Comparison of ENCODE assay signal across 16 mouse cellular contexts in the genomic region with DNA sequence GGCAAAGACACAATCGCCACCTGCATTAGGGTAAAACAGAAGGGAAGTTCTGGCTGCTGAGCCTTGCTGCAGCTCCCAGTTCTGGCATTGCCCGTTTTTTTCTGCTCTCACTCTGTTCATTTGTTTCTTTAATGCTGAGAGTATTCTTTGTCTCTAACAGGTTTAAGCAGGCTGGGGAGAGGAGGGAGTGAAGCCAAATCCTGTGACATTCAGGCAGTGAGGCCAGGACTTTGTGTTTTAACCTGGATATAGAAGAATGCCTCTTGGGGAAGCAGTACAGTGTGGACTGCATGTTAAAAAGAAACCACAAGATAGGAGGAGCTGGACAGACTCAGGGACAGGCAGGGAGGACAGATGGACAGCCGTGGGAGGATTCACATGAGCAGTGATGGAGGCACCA. TPM values are rescaled to one million over a fixed set of nuclear protein-coding genes. Genes with fewer than 3 reads are reported as not detected.
DNase-seq lines count a peak whose midpoint lies in the region; ATAC-seq and TF ChIP-seq lines count a peak whose summit lies in the region.
"Had no signal": no experiment of that assay in that cellular context is flagged by ENCODE, and none has a peak within 500 bp of the region (broad histone marks: within the 10 kb centered on the region; RNA-seq: fewer than 3 reads in every experiment).

No protein-coding gene starts in this region.

- H3K27ac ChIP-seq in hindbrain, postnatal 0 days: peak overlapping the region; percentile 64
- H3K27ac ChIP-seq in hindbrain, embryonic 10.5 days: no peak overlapping the region
- H3K27ac ChIP-seq in lung, embryonic 16.5 days (ENCODE audit: low read length): peak overlapping the region; percentile 32; the same call in 1 of the 2 replicates
- peak overlapping the region; percentile 51 for H3K27ac ChIP-seq in stomach, embryonic 16.5 days (ENCODE audit: low read length)
- H3K27ac ChIP-seq: kidney, postnatal 0 days; limb, embryonic 15.5 days had no signal

- H3K4me2 ChIP-seq in hindbrain, postnatal 0 days (ENCODE audit: low read depth, low read length): no peak overlapping the region
- no peak overlapping the region for H3K4me2 ChIP-seq in lung, embryonic 16.5 days (ENCODE audit: low read depth, low read length)
- no peak overlapping the region for H3K4me2 ChIP-seq in stomach, embryonic 16.5 days (ENCODE audit: low read depth, low read length)
- H3K4me2 ChIP-seq: limb, embryonic 15.5 days had no signal

- peaks cover 12% of the 10 kb centered on the region; the same call in 1 of the 2 replicates for H3K36me3 ChIP-seq in hindbrain, postnatal 0 days (ENCODE audit: insufficient read depth, low read length)
- H3K36me3 ChIP-seq in hindbrain, embryonic 10.5 days: peaks cover 11% of the 10 kb centered on the region
- no peaks in the 10 kb centered on the region; the same call in 1 of the 2 replicates for H3K36me3 ChIP-seq in lung, embryonic 16.5 days (ENCODE audit: control insufficient read depth, insufficient read depth, low read length)
- no peaks in the 10 kb centered on the region for H3K36me3 ChIP-seq in stomach, embryonic 16.5 days (ENCODE audit: control insufficient read depth, insufficient read depth, low read length)

- TF ChIP-seq CTCF in hindbrain, postnatal 0 days (IDR thresholded peaks at IDR 0.05; ENCODE audit: low read depth): no peak
- TF ChIP-seq CTCF in lung, adult 2 months (IDR thresholded peaks at IDR 0.05; ENCODE audit: insufficient read depth, low read length): no peak

- peak; percentile 85 for ATAC-seq in hindbrain, postnatal 0 days
- ATAC-seq in lung, embryonic 16.5 days (ENCODE audit: low read depth): no peak
- ATAC-seq in stomach, embryonic 16.5 days (ENCODE audit: insufficient read depth, low FRiP score): no peak

- DNase-seq in cerebellum, adult 18-20 months: peak; percentile 22 to 30
- no peak for DNase-seq in cerebellum, postnatal 14 days
- peak; percentile 35 for DNase-seq in hindbrain, postnatal 0 days (ENCODE audit: low spot score)
- DNase-seq in hindbrain, embryonic 10.5 days (ENCODE audit: low spot score): no peak
- no peak for DNase-seq in lung, adult 2 months
- DNase-seq in thymus, postnatal 10 days (ENCODE audit: low spot score in 2 of 2): no peak
- DNase-seq: cerebellum, adult 11 months; gastrocnemius, postnatal 14 days; thymus, postnatal 14 days had no signal

- no peak overlapping the region for H3K9ac ChIP-seq in hindbrain, postnatal 0 days (replicated peaks; ENCODE audit: low read length)
- H3K9ac ChIP-seq in lung, embryonic 16.5 days (ENCODE audit: low read length): no peak overlapping the region
- 0 out of 2 replicates have a peak overlapping the region, but pooled peaks have one; percentile 5 for H3K9ac ChIP-seq in stomach, embryonic 16.5 days (ENCODE audit: low read length)
- H3K9ac ChIP-seq: limb, embryonic 15.5 days had no signal

- H3K4me3 ChIP-seq in hindbrain, postnatal 0 days (ENCODE audit: low read length): no peak overlapping the region
- H3K4me3 ChIP-seq in hindbrain, embryonic 10.5 days: no peak overlapping the region
- no peak overlapping the region for H3K4me3 ChIP-seq in lung, embryonic 16.5 days (ENCODE audit: low read length)
- H3K4me3 ChIP-seq in lung, adult 2 months (replicated peaks; ENCODE audit: extremely low read depth, low read depth, low read length): no peak overlapping the region
- no peak overlapping the region for H3K4me3 ChIP-seq in stomach, embryonic 16.5 days (replicated peaks; ENCODE audit: low read length)
- H3K4me3 ChIP-seq: limb, embryonic 15.5 days had no signal

- H3K9me3 ChIP-seq in hindbrain, postnatal 0 days (ENCODE audit: low read length): no peaks in the 10 kb centered on the region
- H3K9me3 ChIP-seq in hindbrain, embryonic 10.5 days: no peaks in the 10 kb centered on the region
- H3K9me3 ChIP-seq in lung, embryonic 16.5 days (ENCODE audit: control insufficient read depth, low read length): no peaks in the 10 kb centered on the region
- H3K9me3 ChIP-seq in stomach, embryonic 16.5 days (replicated peaks; ENCODE audit: control insufficient read depth, low read length): no peaks in the 10 kb centered on the region
- H3K9me3 ChIP-seq: G1E; limb, embryonic 15.5 days had no signal

- 41% methylated on average over 3 of the region's 3 CpGs for WGBS in hindbrain, postnatal 0 days
- WGBS in hindbrain, embryonic 10.5 days: 62% methylated on average over 3 of the region's 3 CpGs
- 47% methylated on average over 3 of the region's 3 CpGs for WGBS in lung, embryonic 16.5 days
- 45% methylated on average over 3 of the region's 3 CpGs for WGBS in lung, adult 2 months
- 43% methylated on average over 3 of the region's 3 CpGs for WGBS in stomach, embryonic 16.5 days

- no peaks in the 10 kb centered on the region; the same call in 1 of the 2 replicates for H3K4me1 ChIP-seq in hindbrain, postnatal 0 days (ENCODE audit: insufficient read depth, low read length)
- H3K4me1 ChIP-seq in hindbrain, embryonic 10.5 days (replicated peaks): peaks cover 9% of the 10 kb centered on the region
- H3K4me1 ChIP-seq in lung, embryonic 16.5 days (replicated peaks; ENCODE audit: control insufficient read depth, insufficient read depth, low read length): peaks cover 2% of the 10 kb centered on the region; the same call in 1 of the 2 replicates
- peaks cover 5% of the 10 kb centered on the region; the same call in 1 of the 2 replicates for H3K4me1 ChIP-seq in lung, adult 2 months (ENCODE audit: control insufficient read depth, insufficient read depth, low read length)
- H3K4me1 ChIP-seq in stomach, embryonic 16.5 days (ENCODE audit: control insufficient read depth, insufficient read depth, low read length): peaks cover 9% of the 10 kb centered on the region; the same call in 1 of the 2 replicates

- TF ChIP-seq POLR2A in lung, adult 2 months (IDR thresholded peaks at IDR 0.05; ENCODE audit: borderline replicate concordance, extremely low read depth, low read depth, low read length): no peak

- H3K27me3 ChIP-seq in hindbrain, postnatal 0 days (ENCODE audit: insufficient read depth, low read length): no peaks in the 10 kb centered on the region
- H3K27me3 ChIP-seq in hindbrain, embryonic 10.5 days (ENCODE audit: insufficient read depth, poor library complexity, severe bottlenecking): no peaks in the 10 kb centered on the region
- H3K27me3 ChIP-seq in lung, embryonic 16.5 days (ENCODE audit: control insufficient read depth, insufficient read depth, low read depth, low read length): no peaks in the 10 kb centered on the region
- no peaks in the 10 kb centered on the region for H3K27me3 ChIP-seq in stomach, embryonic 16.5 days (ENCODE audit: control insufficient read depth, insufficient read depth, low read length)
- H3K27me3 ChIP-seq: limb, embryonic 15.5 days had no signal

RNA-seq across cellular contexts. Expression of gene Prnd, which starts 17.1 kb away (rescaled TPM):
- total RNA-seq in hindbrain, postnatal 0 days (2014; rRNA removed): 4.4 and 5.6 TPM in 2 replicates
- 6.4 and 7.2 TPM in 2 replicates for polyA plus RNA-seq in hindbrain, postnatal 0 days (2015; fragmentation: Nextera tagmentation; extraction: Ambion mirVana)
- 4.1 and 5.5 TPM in 2 replicates for polyA plus RNA-seq in hindbrain, embryonic 10.5 days (2016; fragmentation: Nextera tagmentation; extraction: Ambion mirVana)
- 33.6 and 38.3 TPM in 2 replicates for polyA plus RNA-seq in lung, embryonic 16.5 days (2015; fragmentation: Nextera tagmentation; extraction: Ambion mirVana)
- polyA plus RNA-seq in lung, adult 2 months (2012; rRNA removed): 0.95 and 1.1 TPM in 2 replicates
- 39.3 and 44.0 TPM in 2 replicates for polyA plus RNA-seq in stomach, embryonic 16.5 days (2015; fragmentation: Nextera tagmentation; extraction: Ambion mirVana)
- total RNA-seq: megakaryocyte progenitor cell, adult 5-6 weeks had no signal
- polyA plus RNA-seq: G1E had no signal

RNA-seq across cellular contexts. Expression of gene Prn, which starts 23.8 kb away (rescaled TPM):
- not detected in 2 replicates for total RNA-seq in hindbrain, postnatal 0 days (2014; rRNA removed)
- polyA plus RNA-seq in hindbrain, postnatal 0 days (2015; fragmentation: Nextera tagmentation; extraction: Ambion mirVana): 0.25 and 0.26 TPM in 2 replicates
- polyA plus RNA-seq in hindbrain, embryonic 10.5 days (2016; fragmentation: Nextera tagmentation; extraction: Ambion mirVana): not detected in 2 replicates
- polyA plus RNA-seq in lung, embryonic 16.5 days (2015; fragmentation: Nextera tagmentation; extraction: Ambion mirVana): not detected in 2 replicates
- polyA plus RNA-seq in lung, adult 2 months (2012; rRNA removed): not detected in 2 replicates
- polyA plus RNA-seq in stomach, embryonic 16.5 days (2015; fragmentation: Nextera tagmentation; extraction: Ambion mirVana): 0.37 TPM in 1 of 2 replicates, not detected in the other
- total RNA-seq: G1E; gastrocnemius, postnatal 14 days; megakaryocyte progenitor cell, adult 5-6 weeks had no signal
- polyA plus RNA-seq: G1E; limb, embryonic 15.5 days; neural tube, embryonic 14.5 days had no signal

RNA-seq across cellular contexts. Expression of gene Prnp, which starts 23.9 kb away (rescaled TPM):
- 203 and 212 TPM in 2 replicates for total RNA-seq in hindbrain, postnatal 0 days (2014; rRNA removed)
- 227 and 234 TPM in 2 replicates for polyA plus RNA-seq in hindbrain, postnatal 0 days (2015; fragmentation: Nextera tagmentation; extraction: Ambion mirVana)
- polyA plus RNA-seq in hindbrain, embryonic 10.5 days (2016; fragmentation: Nextera tagmentation; extraction: Ambion mirVana): 21.0 and 43.7 TPM in 2 replicates
- 56.7 and 60.4 TPM in 2 replicates for polyA plus RNA-seq in lung, embryonic 16.5 days (2015; fragmentation: Nextera tagmentation; extraction: Ambion mirVana)
- polyA plus RNA-seq in lung, adult 2 months (2012; rRNA removed): 95.5 and 102 TPM in 2 replicates
- polyA plus RNA-seq in stomach, embryonic 16.5 days (2015; fragmentation: Nextera tagmentation; extraction: Ambion mirVana): 70.4 and 73.5 TPM in 2 replicates

Comparison
In these comparisons a context has a peak if more than half of its experiments do, and no peak if none do; other contexts are left out.
1. DNase-seq: peak in cerebellum, adult 18-20 months (2 of 2) and hindbrain, postnatal 0 days (single experiment); none in cerebellum, postnatal 14 days (0 of 2), hindbrain, embryonic 10.5 days (single experiment), lung, adult 2 months (single experiment) and thymus, postnatal 10 days (0 of 2).